Mouse (Mus musculus): ENCODE results near the gene Ubac2.

GRCm38 (mm10) chr14:121930731-121931383, 52.4 kb downstream of the Ubac2 start:
- TF ChIP-seq GATA1 (IDR thresholded peaks at IDR 0.05; ENCODE audit: low read length) = no peak
- TF ChIP-seq TAL1 (IDR thresholded peaks at IDR 0.05; ENCODE audit: low read length) = no peak
